Mouse (Mus musculus): ENCODE measurements around the gene Acsl4. TPM values are rescaled to one million over a fixed set of nuclear protein-coding genes. Genes with fewer than 3 reads are reported as not detected.

The Acsl4 gene
- 31.4 and 39.8 TPM in 2 replicates for polyA plus RNA-seq (2014; fragmentation: Nextera tagmentation; extraction: Ambion mirVana)

DNA sequence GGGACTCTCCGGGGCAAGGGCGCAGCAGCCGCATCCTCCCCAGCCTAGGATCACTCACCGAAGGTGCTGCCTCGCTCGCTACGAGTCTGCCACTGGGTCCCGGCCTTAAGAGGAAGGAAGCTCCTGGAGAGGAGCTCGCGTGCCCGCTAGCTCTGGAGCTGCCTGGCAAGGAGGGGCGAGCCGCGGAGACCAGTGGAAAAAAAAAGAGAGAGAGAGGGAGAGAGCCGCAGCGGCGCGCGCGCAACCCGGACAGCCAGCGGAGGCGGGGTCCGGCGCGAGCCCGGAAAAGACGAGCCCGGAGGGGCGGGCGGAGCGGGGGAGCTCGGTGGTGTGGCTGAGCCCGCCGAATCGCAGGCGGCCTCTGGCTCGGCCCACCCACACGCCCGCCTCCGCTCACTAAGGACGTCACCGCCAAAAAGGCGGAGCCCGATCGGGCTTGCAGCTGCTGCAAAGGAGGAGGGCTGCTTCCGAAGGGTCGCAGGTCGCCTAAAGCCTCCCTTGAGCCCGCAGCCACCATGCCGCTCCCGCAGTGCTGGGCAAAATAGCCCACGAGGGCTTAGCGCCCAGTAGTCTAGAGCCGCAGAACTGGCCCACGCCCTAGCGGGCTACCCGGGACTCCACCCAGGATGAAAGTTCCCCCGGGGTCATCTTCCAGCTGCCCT is at the start of gene Acsl4:
Acsl4 (minus strand) TSS at position 289 of the 662 bp plus-strand sequence.
- peak within 1 kb of the TSS; percentile 58 for H3K4me3 ChIP-seq (replicated peaks; ENCODE audit: low read length)
- no peaks in the 10 kb centered on the region for H3K4me1 ChIP-seq (replicated peaks; ENCODE audit: control insufficient read depth, insufficient read depth, low read length)
- peak within 1 kb of the TSS; percentile 74 for H3K9ac ChIP-seq
- DNase-seq (ENCODE audit: low spot score): peak; percentile 78
- ATAC-seq (ENCODE audit: low FRiP score): peak; percentile 98
- peak within 1 kb of the TSS; percentile 84 for H3K27ac ChIP-seq
- peak within 1 kb of the TSS; percentile 61 for H3K4me2 ChIP-seq (replicated peaks)
- no peaks in the 10 kb centered on the region for H3K9me3 ChIP-seq (ENCODE audit: control insufficient read depth, low read length)
- 13% methylated on average over 30 of the region's 59 CpGs for WGBS
- no peaks in the 10 kb centered on the region for H3K36me3 ChIP-seq (replicated peaks; ENCODE audit: control insufficient read depth, insufficient read depth)
- H3K27me3 ChIP-seq (ENCODE audit: control insufficient read depth, insufficient read depth, low read length): peaks cover 9% of the 10 kb centered on the region; the same call in 1 of the 2 replicates

DNA sequence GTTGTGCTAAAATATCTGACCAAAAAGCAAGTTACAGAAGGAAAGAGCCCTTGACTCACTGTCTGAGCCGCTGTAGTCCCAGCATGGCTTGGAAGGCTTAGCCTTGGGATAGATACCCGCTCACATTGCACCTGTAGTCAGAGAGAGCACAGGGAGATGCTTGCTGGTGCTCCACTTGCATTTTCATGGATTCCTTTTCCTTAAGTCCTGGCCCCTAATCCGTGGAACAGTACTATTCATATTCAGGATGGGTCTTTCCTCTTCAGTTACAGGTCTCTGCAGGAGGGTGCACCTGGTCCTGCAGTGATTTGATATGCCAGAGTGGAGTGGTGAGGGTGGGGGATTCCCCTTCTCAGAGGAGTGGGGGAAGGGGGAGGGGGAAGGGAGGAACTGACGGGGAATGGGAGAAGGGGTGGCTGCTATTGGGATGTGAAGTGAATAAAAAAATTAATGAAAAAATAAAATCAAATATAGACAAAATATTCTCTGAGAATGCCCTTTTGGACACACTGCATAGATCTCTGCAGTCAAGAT is 47.7 kb upstream of the Acsl4 start:
- peaks cover 3% of the 10 kb centered on the region; the same call in 1 of the 2 replicates for H3K27me3 ChIP-seq (ENCODE audit: control insufficient read depth, insufficient read depth, low read length)
- no peaks in the 10 kb centered on the region for H3K36me3 ChIP-seq (replicated peaks; ENCODE audit: control insufficient read depth, insufficient read depth)
- H3K9ac ChIP-seq: no peak overlapping the region
- no peak overlapping the region for H3K4me2 ChIP-seq (replicated peaks)
- no peak overlapping the region for H3K27ac ChIP-seq
- ATAC-seq (ENCODE audit: low FRiP score) (no peak), DNase-seq (ENCODE audit: low spot score) (no peak)
- H3K9me3 ChIP-seq (ENCODE audit: control insufficient read depth, low read length): no peaks in the 10 kb centered on the region
- H3K4me1 ChIP-seq (replicated peaks; ENCODE audit: control insufficient read depth, insufficient read depth, low read length): no peaks in the 10 kb centered on the region
- WGBS: 47% methylated on average over 4 of the region's 4 CpGs
- H3K4me3 ChIP-seq (replicated peaks; ENCODE audit: low read length): no peak overlapping the region

DNA sequence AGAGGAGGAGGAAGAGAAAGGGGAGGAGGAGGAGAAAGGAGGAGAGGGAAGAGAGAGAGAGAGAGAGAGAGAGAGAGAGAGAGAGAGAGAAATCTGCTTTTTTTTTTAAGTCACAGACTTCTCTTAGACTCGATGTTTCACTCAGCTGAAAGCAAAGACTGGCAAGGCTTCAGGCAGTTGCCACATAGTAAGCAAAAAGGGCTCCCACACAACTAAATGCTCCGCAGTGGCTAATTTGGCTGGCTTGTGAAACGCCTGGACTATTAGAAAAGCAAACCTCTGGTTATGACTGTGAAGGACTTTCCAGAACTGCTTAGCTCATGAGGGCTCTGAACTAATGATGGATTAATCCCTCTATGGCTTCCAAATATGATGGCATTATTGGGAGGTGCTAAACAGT is 42.5 kb upstream of the Acsl4 start:
- WGBS: 79% methylated on average over 3 of the region's 3 CpGs
- ATAC-seq (ENCODE audit: low FRiP score) (no peak), DNase-seq (ENCODE audit: low spot score) (no peak)
- Histone ChIP-seq H3K27me3 (ENCODE audit: control insufficient read depth, insufficient read depth, low read length) (peaks cover 8% of the 10 kb centered on the region; the same call in 1 of the 2 replicates), H3K9me3 (ENCODE audit: control insufficient read depth, low read length) (no peaks in the 10 kb centered on the region), H3K4me2 (replicated peaks) (no peak overlapping the region), H3K36me3 (replicated peaks; ENCODE audit: control insufficient read depth, insufficient read depth) (no peaks in the 10 kb centered on the region), H3K27ac (no peak overlapping the region), H3K9ac (no peak overlapping the region), H3K4me3 (replicated peaks; ENCODE audit: low read length) (no peak overlapping the region), H3K4me1 (replicated peaks; ENCODE audit: control insufficient read depth, insufficient read depth, low read length) (no peaks in the 10 kb centered on the region)

DNA sequence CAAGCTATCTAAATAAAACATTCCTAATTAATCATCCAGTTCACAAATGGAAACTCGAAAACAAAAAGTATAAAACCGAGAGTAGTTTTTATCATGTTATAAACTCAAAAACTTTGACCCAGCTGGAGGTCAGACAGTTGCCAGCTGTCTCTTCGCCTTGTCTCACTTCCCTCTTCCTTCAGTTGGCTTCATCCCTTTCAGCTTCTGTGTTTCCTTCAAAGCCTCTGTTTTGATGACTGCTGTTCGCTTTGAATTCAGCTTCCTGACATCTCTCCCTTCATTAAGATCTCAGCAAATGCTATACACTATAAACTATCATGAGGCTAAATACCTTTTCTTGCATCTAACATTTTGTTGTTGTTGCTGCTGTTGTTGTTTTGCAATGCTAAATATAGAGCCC is 36.8 kb upstream of the Acsl4 start:
- no peak overlapping the region for H3K9ac ChIP-seq
- no peak for ATAC-seq (ENCODE audit: low FRiP score)
- 54% methylated on average over 4 of the region's 4 CpGs for WGBS

DNA sequence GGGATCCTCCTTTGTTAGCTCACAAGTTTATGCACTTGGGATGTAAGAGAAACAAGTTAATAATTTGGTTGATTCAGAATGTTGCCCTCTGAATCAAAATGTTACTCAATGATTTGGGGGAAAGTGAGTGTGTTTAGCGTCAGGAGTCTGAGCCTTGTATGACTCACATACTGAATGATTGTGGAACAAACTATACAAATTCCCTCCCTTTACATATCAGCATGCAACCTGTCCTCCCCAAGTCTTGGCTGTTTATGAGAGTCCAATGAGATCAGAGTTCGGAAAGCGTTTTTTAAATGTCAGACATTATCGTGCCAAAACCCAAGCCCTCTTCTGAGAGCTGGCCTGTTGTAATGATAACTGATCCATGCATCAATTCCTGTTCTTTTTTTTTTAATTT is 36.3 kb upstream of the Acsl4 start:
- no peak overlapping the region for H3K27ac ChIP-seq
- H3K4me2 ChIP-seq (replicated peaks): no peak overlapping the region
- H3K9me3 ChIP-seq (ENCODE audit: control insufficient read depth, low read length): no peaks in the 10 kb centered on the region
- H3K36me3 ChIP-seq (replicated peaks; ENCODE audit: control insufficient read depth, insufficient read depth): no peaks in the 10 kb centered on the region
- WGBS: 89% methylated on average over 4 of the region's 4 CpGs
- no peak for DNase-seq (ENCODE audit: low spot score)
- H3K4me1 ChIP-seq (replicated peaks; ENCODE audit: control insufficient read depth, insufficient read depth, low read length): no peaks in the 10 kb centered on the region
- no peak overlapping the region for H3K9ac ChIP-seq
- H3K4me3 ChIP-seq (replicated peaks; ENCODE audit: low read length): no peak overlapping the region
- ATAC-seq (ENCODE audit: low FRiP score): no peak
- H3K27me3 ChIP-seq (ENCODE audit: control insufficient read depth, insufficient read depth, low read length): no peaks in the 10 kb centered on the region

More for the DNA sequence above, 36.8 kb upstream of the Acsl4 start:
- Histone ChIP-seq H3K9me3 (ENCODE audit: control insufficient read depth, low read length) (no peaks in the 10 kb centered on the region), H3K4me2 (replicated peaks) (no peak overlapping the region), H3K4me3 (replicated peaks; ENCODE audit: low read length) (no peak overlapping the region), H3K4me1 (replicated peaks; ENCODE audit: control insufficient read depth, insufficient read depth, low read length) (no peaks in the 10 kb centered on the region), H3K36me3 (replicated peaks; ENCODE audit: control insufficient read depth, insufficient read depth) (no peaks in the 10 kb centered on the region), H3K27ac (no peak overlapping the region), H3K27me3 (ENCODE audit: control insufficient read depth, insufficient read depth, low read length) (0 out of 2 replicates have a peak, but pooled peaks cover under 1% of the 10 kb centered on the region)
- DNase-seq (ENCODE audit: low spot score): no peak

DNA sequence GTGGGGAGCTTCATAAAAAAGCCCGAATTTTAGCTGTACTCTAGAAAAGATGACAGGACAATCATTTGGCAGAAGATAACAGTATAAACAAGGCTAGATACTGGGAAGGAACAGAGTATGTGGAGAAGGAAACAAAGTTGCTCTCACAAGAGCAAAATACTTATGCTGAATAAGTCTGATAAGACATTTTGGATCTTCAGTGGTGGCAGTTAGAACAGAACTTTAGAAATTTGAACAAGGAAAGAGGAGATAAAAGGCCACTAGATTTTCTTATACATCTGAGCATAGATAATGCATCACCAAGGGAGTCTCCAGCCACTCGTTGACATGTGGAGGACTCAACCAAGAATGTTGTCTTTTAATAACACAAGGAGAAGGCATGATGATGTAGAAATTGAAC is 23.5 kb upstream of the Acsl4 start:
- DNase-seq (ENCODE audit: low spot score) (no peak), ATAC-seq (ENCODE audit: low FRiP score) (no peak)
- H3K4me3 ChIP-seq (replicated peaks; ENCODE audit: low read length): no peak overlapping the region
- no peaks in the 10 kb centered on the region for H3K4me1 ChIP-seq (replicated peaks; ENCODE audit: control insufficient read depth, insufficient read depth, low read length)
- no peak overlapping the region for H3K9ac ChIP-seq
- no peak overlapping the region for H3K4me2 ChIP-seq (replicated peaks)
- H3K27ac ChIP-seq: no peak overlapping the region
- H3K27me3 ChIP-seq (ENCODE audit: control insufficient read depth, insufficient read depth, low read length): no peaks in the 10 kb centered on the region
- no peaks in the 10 kb centered on the region for H3K9me3 ChIP-seq (ENCODE audit: control insufficient read depth, low read length)
- no peaks in the 10 kb centered on the region for H3K36me3 ChIP-seq (replicated peaks; ENCODE audit: control insufficient read depth, insufficient read depth)
- WGBS: 74% methylated on average over 2 of the region's 2 CpGs

DNA sequence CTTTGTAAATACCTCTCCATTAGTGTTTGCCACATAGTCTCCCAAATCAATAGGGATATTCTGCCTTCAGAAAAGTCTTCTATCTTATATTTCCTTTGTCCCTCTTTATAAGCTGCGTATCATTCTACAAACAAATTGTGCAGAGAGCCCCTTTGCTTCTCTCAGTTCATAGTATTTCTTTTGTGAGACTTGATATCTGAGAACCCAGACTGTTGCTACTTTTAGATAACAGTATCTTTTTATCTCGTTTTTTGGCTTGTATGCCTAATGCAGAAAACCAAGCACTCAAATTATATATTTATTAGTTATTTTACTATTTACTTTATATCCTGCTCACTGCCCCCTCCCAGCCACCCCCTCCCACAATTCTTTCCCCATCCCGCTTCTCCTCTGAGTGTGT is 19.7 kb upstream of the Acsl4 start:
- 85% methylated on average over 3 of the region's 3 CpGs for WGBS

DNA sequence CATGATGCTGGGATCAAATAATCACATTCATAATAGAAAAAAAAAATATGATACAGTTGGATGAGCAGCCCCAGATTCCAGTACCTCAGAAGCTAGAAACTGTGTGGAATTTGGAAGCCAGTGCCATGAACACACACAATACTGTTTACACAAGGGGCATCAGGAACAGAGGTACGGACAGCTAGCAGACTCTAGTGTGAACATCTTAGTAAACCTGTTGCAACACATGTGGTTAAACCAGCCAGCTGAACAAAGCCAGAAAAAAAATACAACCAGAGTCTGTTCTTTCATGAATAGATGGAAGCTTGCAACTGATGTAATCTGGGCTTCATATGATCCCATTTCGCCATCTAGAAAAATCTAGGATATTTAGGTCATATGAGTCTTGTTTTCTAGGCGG is 19.0 kb upstream of the Acsl4 start:
- 89% methylated on average over 3 of the region's 3 CpGs for WGBS
- H3K27ac ChIP-seq: no peak overlapping the region
- H3K9ac ChIP-seq: no peak overlapping the region
- no peaks in the 10 kb centered on the region for H3K36me3 ChIP-seq (replicated peaks; ENCODE audit: control insufficient read depth, insufficient read depth)
- no peaks in the 10 kb centered on the region for H3K4me1 ChIP-seq (replicated peaks; ENCODE audit: control insufficient read depth, insufficient read depth, low read length)
- no peak overlapping the region for H3K4me2 ChIP-seq (replicated peaks)
- ATAC-seq (ENCODE audit: low FRiP score): no peak
- no peaks in the 10 kb centered on the region for H3K9me3 ChIP-seq (ENCODE audit: control insufficient read depth, low read length)
- no peaks in the 10 kb centered on the region for H3K27me3 ChIP-seq (ENCODE audit: control insufficient read depth, insufficient read depth, low read length)
- DNase-seq (ENCODE audit: low spot score): no peak
- H3K4me3 ChIP-seq (replicated peaks; ENCODE audit: low read length): no peak overlapping the region

More for the DNA sequence above, 19.7 kb upstream of the Acsl4 start:
- H3K9me3 ChIP-seq (ENCODE audit: control insufficient read depth, low read length): no peaks in the 10 kb centered on the region
- DNase-seq (ENCODE audit: low spot score): no peak
- no peaks in the 10 kb centered on the region for H3K4me1 ChIP-seq (replicated peaks; ENCODE audit: control insufficient read depth, insufficient read depth, low read length)
- no peak overlapping the region for H3K4me3 ChIP-seq (replicated peaks; ENCODE audit: low read length)
- no peak overlapping the region for H3K27ac ChIP-seq
- no peaks in the 10 kb centered on the region for H3K27me3 ChIP-seq (ENCODE audit: control insufficient read depth, insufficient read depth, low read length)
- no peak overlapping the region for H3K9ac ChIP-seq
- H3K36me3 ChIP-seq (replicated peaks; ENCODE audit: control insufficient read depth, insufficient read depth): no peaks in the 10 kb centered on the region
- no peak overlapping the region for H3K4me2 ChIP-seq (replicated peaks)
- no peak for ATAC-seq (ENCODE audit: low FRiP score)

DNA sequence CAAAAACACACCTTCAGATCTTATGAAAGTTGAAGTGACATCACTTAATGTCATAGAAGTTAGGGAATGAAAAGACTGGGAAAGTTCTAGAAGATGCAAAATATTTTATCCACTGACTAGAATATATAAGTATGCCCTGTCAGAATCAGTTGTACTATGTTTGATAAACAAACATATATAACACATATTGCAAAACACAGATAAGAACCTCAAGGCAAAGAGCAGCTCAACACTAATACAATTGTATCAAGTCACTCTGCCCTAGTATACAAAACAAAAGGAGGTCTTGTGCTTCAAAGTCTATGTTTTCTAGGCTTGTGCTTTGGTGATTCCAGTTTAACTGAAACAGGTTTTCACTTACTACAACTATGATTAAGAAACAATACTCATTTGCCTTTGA is 12.8 kb upstream of the Acsl4 start:
- H3K27ac ChIP-seq: no peak overlapping the region
- no peaks in the 10 kb centered on the region for H3K36me3 ChIP-seq (replicated peaks; ENCODE audit: control insufficient read depth, insufficient read depth)
- no peak overlapping the region for H3K9ac ChIP-seq
- no peak overlapping the region for H3K4me2 ChIP-seq (replicated peaks)
- H3K27me3 ChIP-seq (ENCODE audit: control insufficient read depth, insufficient read depth, low read length): 0 out of 2 replicates have a peak, but pooled peaks cover 3% of the 10 kb centered on the region
- ATAC-seq (ENCODE audit: low FRiP score) (no peak), DNase-seq (ENCODE audit: low spot score) (no peak)
- no peaks in the 10 kb centered on the region for H3K4me1 ChIP-seq (replicated peaks; ENCODE audit: control insufficient read depth, insufficient read depth, low read length)
- no peak overlapping the region for H3K4me3 ChIP-seq (replicated peaks; ENCODE audit: low read length)
- no peaks in the 10 kb centered on the region for H3K9me3 ChIP-seq (ENCODE audit: control insufficient read depth, low read length)

Data from hindbrain, embryonic 14.5 days (tissue).